30 mouse cellular contexts compared by ENCODE assay signal in the genomic region with DNA sequence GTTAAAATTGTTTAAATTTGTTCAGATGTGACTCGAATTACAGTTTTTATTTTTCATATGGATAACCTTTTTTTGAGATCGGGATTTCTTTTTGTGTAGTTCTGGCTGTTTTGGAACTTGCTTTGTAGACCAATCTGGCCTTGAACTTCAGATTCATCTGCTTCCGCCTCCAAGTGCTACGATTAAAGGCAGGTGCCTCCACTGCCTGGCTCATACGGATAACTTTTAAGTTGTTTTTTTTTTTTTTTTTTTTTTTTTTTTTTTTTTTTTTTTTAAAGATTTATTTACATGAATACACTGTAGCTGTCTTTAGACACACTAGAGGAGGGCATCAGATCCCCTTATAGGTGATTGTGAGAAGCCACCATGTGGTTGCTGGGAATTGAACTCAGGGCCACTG.
"Had no signal": no experiment of that assay in that cellular context is flagged by ENCODE, and none has a peak within 500 bp of the region (broad histone marks: within the 10 kb centered on the region; RNA-seq: fewer than 3 reads in every experiment).

No protein-coding gene starts in this region.

- H3K4me3 ChIP-seq: heart, embryonic 12.5 days; heart, embryonic 13.5 days; heart, embryonic 15.5 days; hindbrain, embryonic 10.5 days; hindbrain, embryonic 12.5 days; hindbrain, embryonic 13.5 days; hindbrain, embryonic 15.5 days; intestine, embryonic 15.5 days; kidney, embryonic 15.5 days; layer of hippocampus, adult 2 months; left cerebral cortex, adult 2 months had no signal

- H3K9ac ChIP-seq: heart, embryonic 12.5 days; heart, embryonic 13.5 days; heart, embryonic 15.5 days; hindbrain, embryonic 12.5 days; hindbrain, embryonic 13.5 days; hindbrain, embryonic 14.5 days; hindbrain, embryonic 15.5 days; intestine, embryonic 15.5 days; kidney, embryonic 15.5 days had no signal

- H3K27me3 ChIP-seq: heart, embryonic 12.5 days; heart, embryonic 13.5 days; heart, embryonic 15.5 days; hindbrain, embryonic 12.5 days; hindbrain, embryonic 13.5 days; hindbrain, embryonic 15.5 days; intestine, embryonic 15.5 days; kidney, embryonic 15.5 days had no signal

- DNase-seq: heart, postnatal 10 days; heart, postnatal 14 days; heart, postnatal 36 days; heart, postnatal 4 days; kidney, adult 11 months; kidney, adult 18-20 months; kidney, adult 2 months; kidney, adult 8-10 months; kidney, adult 9 months; kidney, postnatal 10 days; kidney, postnatal 14 days; kidney, postnatal 25 days; kidney, postnatal 36 days; kidney, postnatal 4 days; layer of hippocampus, adult 9-11 months; layer of hippocampus, postnatal 36 days had no signal

- H3K9me3 ChIP-seq: heart, embryonic 12.5 days; heart, embryonic 13.5 days; heart, embryonic 15.5 days; hindbrain, embryonic 10.5 days; hindbrain, embryonic 12.5 days; hindbrain, embryonic 13.5 days; hindbrain, embryonic 15.5 days; intestine, embryonic 15.5 days; kidney, embryonic 15.5 days had no signal

- H3K4me1 ChIP-seq: heart, embryonic 12.5 days; hindbrain, embryonic 10.5 days; hindbrain, embryonic 13.5 days; hindbrain, embryonic 15.5 days; intestine, embryonic 15.5 days; kidney, embryonic 15.5 days had no signal

- H3K27ac ChIP-seq: heart, embryonic 13.5 days; heart, embryonic 15.5 days; hindbrain, embryonic 10.5 days; hindbrain, embryonic 12.5 days; hindbrain, embryonic 13.5 days; hindbrain, embryonic 14.5 days; hindbrain, embryonic 15.5 days; hindbrain, postnatal 0 days; intestine, embryonic 15.5 days; kidney, embryonic 15.5 days; kidney, postnatal 0 days; layer of hippocampus, adult 2 months; left cerebral cortex, adult 2 months had no signal
